Mouse (Mus musculus) lung, embryonic 15.5 days (tissue): ENCODE measurements around the gene 2310061I04Rik. TPM values are rescaled to one million over a fixed set of nuclear protein-coding genes. Genes with fewer than 3 reads are reported as not detected.

Source experiments
- ATAC-seq: fragments of 200-750 bp; cut with Nextera tagmentation; 2 replicates; pipeline ENCODE4 v1.8.0; 2017; ENCODE audit warnings: moderate number of reproducible peaks, borderline replicate concordance; ENCODE audit not compliant: low FRiP score, low TSS enrichment; ENCODE audit errors: extremely low read depth
- H3K27ac ChIP-seq: fragments of 300-500 bp; sonication (generic); 2 replicates; pipeline ENCODE4 v1.5.1; 2015; ENCODE audit warnings: moderate library complexity, mild to moderate bottlenecking, inconsistent platforms
- H3K27me3 ChIP-seq: fragments of 300-500 bp; sonication (generic); 2 replicates; pipeline ENCODE4 v1.6.1; 2015; ENCODE audit warnings: inconsistent platforms
- H3K36me3 ChIP-seq: fragments of 300-500 bp; sonication (generic); 2 replicates; pipeline ENCODE4 v1.6.1; 2015; ENCODE audit warnings: inconsistent platforms
- H3K4me1 ChIP-seq: fragments of 300-500 bp; sonication (generic); 2 replicates; pipeline ENCODE4 v1.6.1; 2015; ENCODE audit warnings: inconsistent platforms
- H3K4me2 ChIP-seq: fragments of 300-500 bp; sonication (generic); 2 replicates; pipeline ENCODE4 v1.6.1; 2015; ENCODE audit warnings: inconsistent platforms, mild to moderate bottlenecking, moderate library complexity
- H3K4me3 ChIP-seq: fragments of 300-500 bp; sonication (generic); 2 replicates; pipeline ENCODE4 v1.5.1; 2015; ENCODE audit warnings: mild to moderate bottlenecking, inconsistent platforms
- H3K9ac ChIP-seq: fragments of 300-500 bp; sonication (generic); 2 replicates; pipeline ENCODE4 v1.6.1; 2015; ENCODE audit warnings: inconsistent platforms
- H3K9me3 ChIP-seq: fragments of 300-500 bp; sonication (generic); 2 replicates; pipeline ENCODE4 v1.6.1; 2016; ENCODE audit warnings: inconsistent platforms
- WGBS: fragments of 180-500 bp; shearing (Covaris S2); methylation state at CpG from one replicate; pipeline ENCODE4 v1.1.7; 2015; 5-methylcytosine and 5-hydroxymethylcytosine counted together
- polyA plus RNA-seq: library from polyadenylated mRNA; unstranded; fragments of >200 nt; fragmentation: Nextera tagmentation; extraction: Ambion mirVana; gene quantifications from 2 replicates; pipeline ENCODE4 v1.2.1, GENCODE M21; 2015

Gene 2310061I04Rik
- polyA plus RNA-seq, 1 experiment from 2014 or later = 20.5 TPM

DNA sequence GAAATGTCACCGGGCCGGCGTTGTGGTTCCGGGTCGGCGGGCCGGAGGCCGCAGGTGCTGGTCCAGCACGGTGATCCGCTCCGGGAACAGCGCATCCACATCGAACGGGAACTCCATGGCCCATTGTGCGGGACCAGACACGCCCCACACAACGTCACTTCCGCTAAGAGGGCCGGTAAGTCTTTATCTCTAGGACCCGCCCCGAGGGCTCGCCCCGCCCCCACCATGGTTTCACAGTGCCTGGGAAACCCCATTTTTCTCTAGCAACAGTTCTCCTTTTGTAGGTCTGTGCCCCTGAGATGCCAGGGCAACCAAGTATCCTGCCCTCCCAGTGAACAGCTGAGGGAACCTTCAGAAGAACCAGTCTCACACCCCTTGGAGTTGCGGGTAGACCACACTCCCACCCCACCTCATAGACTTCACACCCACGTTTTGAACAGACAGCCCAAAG lies 12.7 kb upstream of the 2310061I04Rik start, which contains the start of gene Atat1:
Atat1 (minus strand) TSS at position 157 of the 451 bp plus-strand sequence.
- Histone ChIP-seq H3K27me3 (no peaks in the 10 kb centered on the region), H3K27ac (peak within 1 kb of the TSS; percentile 62), H3K9ac (peak within 1 kb of the TSS; percentile 57), H3K4me1 (peaks cover 15% of the 10 kb centered on the region), H3K9me3 (no peaks in the 10 kb centered on the region), H3K4me3 (peak within 1 kb of the TSS; percentile 65), H3K4me2 (peak within 1 kb of the TSS; percentile 86), H3K36me3 (peaks cover 54% of the 10 kb centered on the region)
- ATAC-seq = peak; percentile 93
- WGBS = 3% methylated on average over 25 of the region's 25 CpGs

DNA sequence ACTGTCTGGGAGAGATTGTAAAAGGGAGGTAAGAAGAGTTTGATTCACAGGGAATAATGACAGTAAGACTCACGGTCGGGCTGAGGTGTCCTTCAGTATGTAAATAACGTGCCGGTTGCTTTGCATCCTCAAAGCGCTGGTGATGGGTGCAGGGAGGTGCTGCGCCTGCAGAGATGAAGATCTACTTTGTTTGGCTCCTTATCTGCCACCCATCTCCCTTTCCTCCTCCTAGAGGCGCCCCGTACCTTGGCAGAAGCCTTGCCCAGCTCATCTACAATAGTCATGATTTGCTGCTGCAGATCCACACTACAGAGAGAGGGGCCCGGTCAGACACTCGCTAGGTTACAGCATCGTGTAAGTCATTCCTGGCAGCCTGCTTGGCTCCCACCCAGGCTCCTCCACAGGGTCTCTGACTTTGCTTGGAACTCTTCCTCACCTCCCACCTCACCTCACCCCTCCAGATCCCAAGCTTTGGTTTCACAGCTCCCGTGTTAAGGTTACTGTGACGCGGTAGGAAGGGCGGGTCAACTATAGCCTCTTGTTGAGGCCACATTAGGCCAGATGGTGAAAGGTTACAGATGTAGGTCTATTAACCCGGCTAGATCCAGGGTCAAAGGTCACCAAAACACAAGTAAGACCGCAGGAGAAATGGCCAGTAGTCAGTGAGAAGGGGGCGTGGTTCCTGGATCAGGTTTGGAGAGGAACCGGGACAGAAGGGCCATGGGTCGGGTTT lies 12.1 kb upstream of the 2310061I04Rik start:
- 5% methylated on average over 20 of the region's 20 CpGs for WGBS
- peak; percentile 52; the same call in 1 of the 2 replicates for ATAC-seq
- Histone ChIP-seq H3K4me1 (peaks cover 15% of the 10 kb centered on the region), H3K4me3 (peak overlapping the region; percentile 65), H3K27me3 (no peaks in the 10 kb centered on the region), H3K4me2 (peak overlapping the region; percentile 86), H3K9ac (peak overlapping the region; percentile 57), H3K27ac (peak overlapping the region; percentile 62), H3K36me3 (peaks cover 56% of the 10 kb centered on the region), H3K9me3 (no peaks in the 10 kb centered on the region)

- H3K36me3 ChIP-seq = peaks cover 55% of the 10 kb centered on the region
- peaks cover 15% of the 10 kb centered on the region for H3K4me1 ChIP-seq
- H3K4me2 ChIP-seq = no peak overlapping the region
- ATAC-seq = no peak
- no peaks in the 10 kb centered on the region for H3K27me3 ChIP-seq
- WGBS = 78% methylated on average over 2 of the region's 2 CpGs
- no peak overlapping the region for H3K9ac ChIP-seq
- H3K27ac ChIP-seq = no peak overlapping the region
- H3K4me3 ChIP-seq = no peak overlapping the region
- H3K9me3 ChIP-seq = no peaks in the 10 kb centered on the region
Measured at GRCm38 (mm10) chr17:35907609-35908008, 10.4 kb upstream of the 2310061I04Rik start.

- H3K27me3 ChIP-seq = no peaks in the 10 kb centered on the region
- H3K9ac ChIP-seq = no peak overlapping the region
- WGBS = 87% methylated on average over 1 of the region's 1 CpGs
- H3K4me1 ChIP-seq = peaks cover 15% of the 10 kb centered on the region
- H3K27ac ChIP-seq = no peak overlapping the region
- no peak overlapping the region for H3K4me3 ChIP-seq
- H3K4me2 ChIP-seq = no peak overlapping the region
- no peaks in the 10 kb centered on the region for H3K9me3 ChIP-seq
- no peak for ATAC-seq
- H3K36me3 ChIP-seq = peaks cover 49% of the 10 kb centered on the region
Measured at GRCm38 (mm10) chr17:35905587-35905986, 8.4 kb upstream of the 2310061I04Rik start.

GRCm38 (mm10) chr17:35903992-35904355 lies 6.7 kb upstream of the 2310061I04Rik start:
- no peak for ATAC-seq
- 0 out of 2 replicates have a peak overlapping the region, but pooled peaks have one; percentile 11 for H3K27ac ChIP-seq
- peaks cover 7% of the 10 kb centered on the region for H3K4me1 ChIP-seq
- H3K9ac ChIP-seq = no peak overlapping the region; the same call in 1 of the 2 replicates
- 67% methylated on average over 4 of the region's 4 CpGs for WGBS
- no peak overlapping the region for H3K4me3 ChIP-seq
- no peaks in the 10 kb centered on the region for H3K27me3 ChIP-seq
- no peaks in the 10 kb centered on the region for H3K9me3 ChIP-seq
- H3K4me2 ChIP-seq = no peak overlapping the region
- H3K36me3 ChIP-seq = peaks cover 63% of the 10 kb centered on the region

DNA sequence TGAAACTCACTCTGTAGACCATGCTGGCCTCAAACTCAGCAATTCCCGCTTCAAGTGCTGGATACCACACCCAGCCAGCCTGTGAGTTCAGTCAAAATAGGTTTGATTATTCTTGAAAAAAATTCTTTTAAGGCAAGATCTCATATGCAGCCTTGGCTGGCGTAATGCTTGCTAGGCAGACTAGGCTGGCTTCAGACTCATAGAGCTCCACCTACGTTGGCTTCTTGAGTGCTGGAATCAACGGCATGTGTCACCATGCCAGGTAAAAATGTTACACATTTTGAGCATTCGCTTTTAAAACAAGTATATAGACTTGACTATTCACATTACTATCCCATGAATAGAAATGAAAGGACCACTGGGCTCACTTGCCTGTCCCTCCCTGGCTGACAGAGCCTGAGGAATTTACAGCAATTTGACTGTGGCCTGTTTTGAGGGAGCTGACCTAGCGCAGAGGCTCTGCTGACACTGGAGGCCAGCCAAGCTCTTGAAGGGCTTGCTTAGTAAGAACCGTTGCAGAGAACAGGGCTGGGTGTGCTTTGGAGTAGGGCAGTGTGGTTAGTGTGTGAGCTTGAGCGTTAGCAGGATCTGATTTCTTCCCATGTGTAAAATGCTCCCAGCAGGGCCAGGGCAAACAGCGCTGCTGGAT lies 6.2 kb upstream of the 2310061I04Rik start:
- no peak overlapping the region for H3K9ac ChIP-seq
- no peak overlapping the region for H3K4me2 ChIP-seq
- peaks cover 63% of the 10 kb centered on the region for H3K36me3 ChIP-seq
- H3K4me1 ChIP-seq = 0 out of 2 replicates have a peak, but pooled peaks cover 2% of the 10 kb centered on the region
- no peak for ATAC-seq
- no peak overlapping the region for H3K4me3 ChIP-seq
- 0 out of 2 replicates have a peak overlapping the region, but pooled peaks have one; percentile 11 for H3K27ac ChIP-seq
- H3K27me3 ChIP-seq = no peaks in the 10 kb centered on the region
- no peaks in the 10 kb centered on the region for H3K9me3 ChIP-seq
- 80% methylated on average over 9 of the region's 9 CpGs for WGBS

GRCm38 (mm10) chr17:35900636-35901035 lies 3.4 kb upstream of the 2310061I04Rik start:
- no peak for ATAC-seq
- H3K4me2 ChIP-seq = no peak overlapping the region
- H3K27me3 ChIP-seq = no peaks in the 10 kb centered on the region
- H3K27ac ChIP-seq = no peak overlapping the region
- no peak overlapping the region for H3K4me3 ChIP-seq
- H3K36me3 ChIP-seq = peaks cover 52% of the 10 kb centered on the region
- H3K9me3 ChIP-seq = no peaks in the 10 kb centered on the region
- 77% methylated on average over 3 of the region's 3 CpGs for WGBS
- H3K4me1 ChIP-seq = peaks cover 16% of the 10 kb centered on the region
- no peak overlapping the region for H3K9ac ChIP-seq

DNA sequence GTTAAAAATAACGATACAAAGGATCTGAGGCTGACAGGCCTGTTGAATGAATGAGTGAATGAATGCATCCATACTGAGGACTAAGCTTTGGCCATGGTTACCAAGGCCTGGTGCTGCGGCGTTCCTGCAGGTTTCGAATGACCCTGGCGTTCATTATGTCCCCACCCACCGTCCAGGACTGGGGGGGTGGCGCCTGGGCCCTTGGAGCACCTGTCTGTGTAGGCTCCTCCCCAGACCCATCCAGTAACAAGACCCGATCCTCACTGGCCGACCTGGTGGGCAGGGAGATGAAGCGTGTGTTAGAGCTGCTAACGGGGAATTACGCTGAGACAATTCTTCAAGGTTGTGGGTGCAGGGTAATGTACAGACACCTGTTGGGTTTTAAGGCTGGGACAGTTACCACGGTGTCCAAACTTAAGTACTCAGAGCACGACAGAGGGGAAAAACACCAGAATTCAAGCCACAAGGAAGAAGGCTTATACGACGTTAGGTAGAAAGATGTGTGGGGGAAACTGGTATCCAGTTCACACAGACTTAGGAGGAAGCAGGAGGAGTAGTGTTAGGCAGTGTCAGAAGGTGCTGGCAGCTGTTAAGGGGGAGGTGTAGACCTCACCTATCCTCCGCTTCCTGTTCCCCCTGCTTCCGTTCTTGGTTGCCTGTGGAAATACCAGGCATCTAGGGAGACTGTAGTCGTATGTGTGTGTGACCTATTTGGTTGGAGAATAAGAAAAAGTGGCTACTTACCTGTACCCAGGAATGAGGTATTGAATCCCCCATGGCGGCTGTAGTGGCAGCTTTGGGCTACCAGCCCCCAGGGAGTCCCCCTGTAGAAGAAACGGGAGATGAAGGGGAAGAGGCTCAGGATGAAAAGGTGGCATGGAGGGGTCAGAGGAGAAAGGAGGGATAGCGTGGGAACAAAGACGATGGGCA lies 678 bp upstream of the 2310061I04Rik start:
- H3K4me3 ChIP-seq = peak overlapping the region; percentile 86
- peaks cover 44% of the 10 kb centered on the region for H3K36me3 ChIP-seq
- no peaks in the 10 kb centered on the region for H3K27me3 ChIP-seq
- H3K4me2 ChIP-seq = peak overlapping the region; percentile 97
- H3K4me1 ChIP-seq = peaks cover 17% of the 10 kb centered on the region
- H3K9ac ChIP-seq = peak overlapping the region; percentile 37
- ATAC-seq = peak; percentile 32; the same call in 1 of the 2 replicates
- H3K27ac ChIP-seq = peak overlapping the region; percentile 71
- H3K9me3 ChIP-seq = no peaks in the 10 kb centered on the region
- 39% methylated on average over 23 of the region's 23 CpGs for WGBS

DNA sequence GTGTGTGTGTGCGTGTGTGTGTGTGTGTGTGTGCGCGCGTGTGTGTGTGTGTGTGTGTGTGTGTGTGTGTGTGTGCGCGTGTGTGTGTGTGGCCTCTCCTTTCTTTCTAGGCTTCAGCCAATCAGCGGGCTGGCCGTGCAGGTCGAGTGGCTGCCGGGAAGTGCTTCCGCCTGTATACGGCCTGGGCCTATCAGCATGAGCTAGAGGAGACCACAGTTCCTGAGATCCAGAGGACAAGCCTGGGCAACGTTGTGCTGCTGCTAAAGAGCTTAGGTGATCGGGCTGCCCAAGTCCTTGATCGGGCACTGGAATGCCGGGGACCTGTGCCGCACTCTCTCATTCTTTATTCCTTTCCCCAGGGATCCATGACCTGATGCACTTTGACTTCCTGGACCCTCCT lies 9.5 kb downstream of the 2310061I04Rik start:
- peaks cover 93% of the 10 kb centered on the region for H3K36me3 ChIP-seq
- no peak for ATAC-seq
- WGBS = 88% methylated on average over 11 of the region's 17 CpGs
- no peak overlapping the region for H3K27ac ChIP-seq
- H3K9ac ChIP-seq = no peak overlapping the region
- H3K4me1 ChIP-seq = no peaks in the 10 kb centered on the region
- no peak overlapping the region for H3K4me2 ChIP-seq
- H3K27me3 ChIP-seq = no peaks in the 10 kb centered on the region
- no peaks in the 10 kb centered on the region for H3K9me3 ChIP-seq
- no peak overlapping the region for H3K4me3 ChIP-seq

GRCm38 (mm10) chr17:35883777-35884176 lies 13.5 kb downstream of the 2310061I04Rik start:
- no peaks in the 10 kb centered on the region for H3K9me3 ChIP-seq
- no peak overlapping the region for H3K4me3 ChIP-seq
- 95% methylated on average over 14 of the region's 14 CpGs for WGBS
- H3K36me3 ChIP-seq = peaks cover 71% of the 10 kb centered on the region
- no peak overlapping the region for H3K9ac ChIP-seq
- no peak overlapping the region for H3K27ac ChIP-seq
- no peaks in the 10 kb centered on the region for H3K27me3 ChIP-seq
- H3K4me2 ChIP-seq = no peak overlapping the region
- H3K4me1 ChIP-seq = peaks cover 16% of the 10 kb centered on the region
- ATAC-seq = no peak

DNA sequence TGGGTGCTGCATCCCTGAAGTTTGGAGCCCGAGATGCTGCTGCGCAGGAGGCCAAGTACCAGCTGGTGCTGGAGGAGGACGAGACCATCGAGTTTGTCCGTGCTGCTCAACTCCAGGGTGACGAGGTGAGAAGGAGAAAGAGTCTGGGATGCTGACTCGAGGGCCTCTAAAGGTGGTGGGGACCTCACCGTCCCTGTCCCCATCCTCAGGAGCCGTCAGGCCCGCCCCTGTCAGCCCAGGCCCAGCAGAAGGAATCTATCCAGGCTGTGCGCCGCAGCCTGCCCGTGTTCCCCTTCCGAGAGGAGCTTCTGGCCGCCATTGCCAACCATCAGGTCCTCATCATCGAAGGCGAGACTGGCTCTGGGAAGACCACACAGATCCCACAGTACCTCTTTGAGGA lies 14.3 kb downstream of the 2310061I04Rik start:
- Histone ChIP-seq H3K27ac (no peak overlapping the region), H3K27me3 (no peaks in the 10 kb centered on the region), H3K4me2 (no peak overlapping the region), H3K9ac (no peak overlapping the region), H3K4me3 (no peak overlapping the region), H3K4me1 (peaks cover 16% of the 10 kb centered on the region), H3K36me3 (peaks cover 62% of the 10 kb centered on the region), H3K9me3 (no peaks in the 10 kb centered on the region)
- 88% methylated on average over 17 of the region's 17 CpGs for WGBS
- no peak for ATAC-seq
